Mouse (Mus musculus): ENCODE data around the gene Arpc5. TPM values are rescaled to one million over a fixed set of nuclear protein-coding genes. Genes with fewer than 3 reads are reported as not detected.

Gene Arpc5
- polyA plus RNA-seq, 1 experiment from 2014 or later: 297 TPM

DNA sequence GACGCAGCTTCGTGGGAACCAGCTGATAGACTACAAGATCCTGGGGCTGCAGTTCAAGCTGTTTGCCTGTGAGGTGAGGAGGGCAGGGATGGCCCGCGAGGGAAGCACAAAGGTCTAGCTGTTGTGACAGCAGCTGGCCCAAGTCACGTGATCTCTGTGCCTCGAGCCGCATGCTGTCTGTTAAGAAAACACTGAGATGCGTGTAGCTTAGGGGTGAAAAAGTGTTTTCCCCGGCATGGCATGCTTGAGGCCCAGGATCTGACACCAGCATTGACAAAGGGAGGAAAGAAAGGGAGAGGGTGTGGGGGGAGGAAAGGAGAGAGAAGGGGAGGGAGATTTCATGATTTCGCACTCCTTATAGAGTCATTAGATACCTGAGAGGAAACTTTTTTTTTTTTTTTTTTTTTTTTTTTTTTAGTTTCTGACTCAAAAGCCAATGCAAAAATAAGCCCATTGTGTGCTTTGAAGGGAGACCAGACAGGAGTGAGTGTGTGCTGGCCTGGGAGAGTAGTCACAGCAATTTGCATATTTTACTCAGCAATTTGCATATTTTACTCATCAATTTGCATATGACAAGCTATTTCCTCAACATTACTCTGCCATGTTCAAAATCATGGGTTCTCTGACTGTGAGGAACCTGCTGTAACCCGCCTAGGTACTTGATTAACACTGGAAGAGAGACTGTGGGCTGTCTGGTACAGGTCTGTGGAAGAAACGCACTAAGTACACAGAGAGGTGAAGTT is 50.9 kb downstream of the Arpc5 start:
- Histone ChIP-seq H3K36me3 (ENCODE audit: control insufficient read depth, insufficient read depth, low read length) (no peaks in the 10 kb centered on the region), H3K4me1 (ENCODE audit: control insufficient read depth, insufficient read depth, low read length) (peaks cover 26% of the 10 kb centered on the region), H3K4me3 (ENCODE audit: low read depth, low read length) (no peak overlapping the region), H3K27ac (ENCODE audit: low read depth, low read length) (peak overlapping the region; percentile 78), H3K9ac (ENCODE audit: low read length) (no peak overlapping the region), H3K9me3 (ENCODE audit: control insufficient read depth, low read length) (no peaks in the 10 kb centered on the region), H3K27me3 (ENCODE audit: control insufficient read depth, insufficient read depth, low read length) (no peaks in the 10 kb centered on the region), H3K4me2 (ENCODE audit: low read depth) (no peak overlapping the region)
- DNase-seq (ENCODE audit: low spot score): peak; percentile 76
- peak; percentile 77 for ATAC-seq (ENCODE audit: insufficient read depth, low FRiP score, low TSS enrichment)
- 21% methylated on average over 12 of the region's 12 CpGs for WGBS

DNA sequence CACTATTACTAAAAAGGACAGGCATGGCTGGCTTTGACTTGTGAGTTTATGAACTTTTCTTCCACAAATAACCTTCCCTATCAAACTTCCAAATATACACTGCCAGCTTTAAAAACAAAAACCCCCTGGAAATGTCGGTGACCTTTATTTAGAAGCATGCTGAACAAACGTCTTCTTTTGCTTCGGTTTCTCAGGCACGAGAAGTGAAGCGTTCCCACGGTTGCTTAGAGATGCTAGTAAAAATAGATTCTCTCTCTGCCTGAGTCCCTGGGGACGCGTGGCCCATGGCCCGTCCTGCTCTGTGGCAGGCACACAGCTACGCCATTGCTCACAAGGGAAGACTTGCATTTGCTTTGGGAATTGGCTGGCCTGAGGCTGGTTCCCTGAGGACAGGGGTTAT is 51.5 kb downstream of the Arpc5 start:
- WGBS: 26% methylated on average over 10 of the region's 10 CpGs
- no peak for ATAC-seq (ENCODE audit: insufficient read depth, low FRiP score, low TSS enrichment)
- Histone ChIP-seq H3K27ac (ENCODE audit: low read depth, low read length) (peak overlapping the region; percentile 78), H3K4me3 (ENCODE audit: low read depth, low read length) (no peak overlapping the region), H3K27me3 (ENCODE audit: control insufficient read depth, insufficient read depth, low read length) (no peaks in the 10 kb centered on the region), H3K36me3 (ENCODE audit: control insufficient read depth, insufficient read depth, low read length) (no peaks in the 10 kb centered on the region), H3K9me3 (ENCODE audit: control insufficient read depth, low read length) (no peaks in the 10 kb centered on the region), H3K4me1 (ENCODE audit: control insufficient read depth, insufficient read depth, low read length) (peaks cover 26% of the 10 kb centered on the region), H3K4me2 (ENCODE audit: low read depth) (no peak overlapping the region), H3K9ac (ENCODE audit: low read length) (no peak overlapping the region)
- DNase-seq (ENCODE audit: low spot score): peak; percentile 40

DNA sequence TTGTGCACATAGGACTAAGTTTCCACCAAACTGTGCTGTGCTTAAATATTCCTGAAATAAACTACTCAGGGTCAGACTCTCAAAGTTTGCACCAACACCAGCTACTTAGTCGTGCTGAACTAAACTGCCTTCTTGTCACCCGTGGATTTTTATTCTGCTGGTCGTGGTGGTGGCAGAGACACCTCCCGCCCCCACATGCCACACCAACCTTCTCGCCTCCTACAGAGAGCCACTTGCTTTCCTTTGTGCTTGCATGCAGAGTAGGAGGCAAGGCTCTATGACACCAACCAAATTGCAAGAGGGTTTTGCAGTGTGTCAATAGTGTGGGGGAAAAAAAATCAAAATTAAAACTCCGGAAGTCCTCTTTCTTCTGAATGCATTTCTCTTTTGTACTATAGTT is 53.2 kb downstream of the Arpc5 start:
- H3K4me2 ChIP-seq (ENCODE audit: low read depth): no peak overlapping the region

GRCm38 (mm10) chr1:152820911-152821695 is 54.8 kb downstream of the Arpc5 start:
- Histone ChIP-seq H3K9ac (ENCODE audit: low read length) (no peak overlapping the region), H3K27me3 (ENCODE audit: control insufficient read depth, insufficient read depth, low read length) (no peaks in the 10 kb centered on the region), H3K9me3 (ENCODE audit: control insufficient read depth, low read length) (no peaks in the 10 kb centered on the region), H3K36me3 (ENCODE audit: control insufficient read depth, insufficient read depth, low read length) (no peaks in the 10 kb centered on the region), H3K4me3 (ENCODE audit: low read depth, low read length) (no peak overlapping the region), H3K4me2 (ENCODE audit: low read depth) (no peak overlapping the region), H3K27ac (ENCODE audit: low read depth, low read length) (no peak overlapping the region), H3K4me1 (ENCODE audit: control insufficient read depth, insufficient read depth, low read length) (peaks cover 22% of the 10 kb centered on the region)
- DNase-seq (ENCODE audit: low spot score) (no peak), ATAC-seq (ENCODE audit: insufficient read depth, low FRiP score, low TSS enrichment) (no peak)
- 80% methylated on average over 7 of the region's 7 CpGs for WGBS

More for the DNA sequence above, 53.2 kb downstream of the Arpc5 start:
- ATAC-seq (ENCODE audit: insufficient read depth, low FRiP score, low TSS enrichment): no peak
- Histone ChIP-seq H3K36me3 (ENCODE audit: control insufficient read depth, insufficient read depth, low read length) (no peaks in the 10 kb centered on the region), H3K27ac (ENCODE audit: low read depth, low read length) (no peak overlapping the region), H3K4me3 (ENCODE audit: low read depth, low read length) (no peak overlapping the region), H3K27me3 (ENCODE audit: control insufficient read depth, insufficient read depth, low read length) (no peaks in the 10 kb centered on the region), H3K9ac (ENCODE audit: low read length) (no peak overlapping the region), H3K4me1 (ENCODE audit: control insufficient read depth, insufficient read depth, low read length) (peaks cover 26% of the 10 kb centered on the region), H3K9me3 (ENCODE audit: control insufficient read depth, low read length) (no peaks in the 10 kb centered on the region)
- DNase-seq (ENCODE audit: low spot score): no peak
- 74% methylated on average over 6 of the region's 6 CpGs for WGBS

DNA sequence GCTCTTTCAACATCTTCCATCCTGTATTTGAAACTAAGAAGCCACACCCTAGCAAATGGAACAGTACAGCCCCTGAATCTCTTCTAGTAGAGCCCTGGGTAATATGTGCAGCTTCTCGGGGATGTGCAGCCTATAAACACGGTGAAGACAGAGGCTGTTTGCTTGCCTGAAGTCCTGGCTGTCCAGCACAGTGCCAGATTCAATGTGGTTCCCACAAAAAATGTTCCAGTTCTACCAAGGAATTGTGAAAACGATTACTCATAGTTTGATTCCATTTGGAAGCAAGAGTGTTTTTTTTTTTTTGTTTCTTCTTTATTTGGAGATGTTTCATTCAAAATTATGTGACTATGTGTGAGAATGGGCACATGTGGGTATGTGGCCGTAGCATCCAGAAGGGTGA is 55.4 kb downstream of the Arpc5 start:
- DNase-seq (ENCODE audit: low spot score) (no peak), ATAC-seq (ENCODE audit: insufficient read depth, low FRiP score, low TSS enrichment) (no peak)
- Histone ChIP-seq H3K27me3 (ENCODE audit: control insufficient read depth, insufficient read depth, low read length) (no peaks in the 10 kb centered on the region), H3K4me2 (ENCODE audit: low read depth) (no peak overlapping the region), H3K9me3 (ENCODE audit: control insufficient read depth, low read length) (no peaks in the 10 kb centered on the region), H3K27ac (ENCODE audit: low read depth, low read length) (no peak overlapping the region), H3K36me3 (ENCODE audit: control insufficient read depth, insufficient read depth, low read length) (no peaks in the 10 kb centered on the region), H3K4me3 (ENCODE audit: low read depth, low read length) (no peak overlapping the region), H3K4me1 (ENCODE audit: control insufficient read depth, insufficient read depth, low read length) (peaks cover 15% of the 10 kb centered on the region), H3K9ac (ENCODE audit: low read length) (no peak overlapping the region)
- WGBS: 93% methylated on average over 4 of the region's 4 CpGs

DNA sequence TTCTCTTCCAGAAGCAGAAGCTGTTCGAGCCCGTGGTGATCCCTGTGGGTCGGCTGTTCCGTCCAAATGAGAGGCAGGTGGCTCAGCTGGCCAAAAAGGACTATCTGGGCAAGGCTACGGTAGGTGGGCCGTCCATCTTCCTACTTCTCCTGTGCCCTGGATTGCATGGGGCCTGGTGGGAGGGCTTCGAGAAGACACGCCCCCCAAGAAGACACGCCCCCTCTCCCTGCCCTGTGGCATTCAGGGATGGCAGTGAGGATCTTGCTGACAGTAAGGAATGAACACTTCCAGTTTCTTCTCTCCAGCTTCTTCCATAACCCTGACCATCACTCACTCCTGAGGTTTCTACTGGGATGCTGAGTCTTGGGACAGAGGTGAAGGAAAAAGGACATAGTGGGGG is 57.9 kb downstream of the Arpc5 start:
- no peak for DNase-seq (ENCODE audit: low spot score)
- ATAC-seq (ENCODE audit: insufficient read depth, low FRiP score, low TSS enrichment): no peak
- 67% methylated on average over 9 of the region's 9 CpGs for WGBS

More for the DNA sequence above, 57.9 kb downstream of the Arpc5 start:
- no peak overlapping the region for H3K4me3 ChIP-seq (ENCODE audit: low read depth, low read length)
- H3K4me1 ChIP-seq (ENCODE audit: control insufficient read depth, insufficient read depth, low read length): no peaks in the 10 kb centered on the region
- no peak overlapping the region for H3K4me2 ChIP-seq (ENCODE audit: low read depth)
- H3K36me3 ChIP-seq (ENCODE audit: control insufficient read depth, insufficient read depth, low read length): no peaks in the 10 kb centered on the region
- no peaks in the 10 kb centered on the region for H3K27me3 ChIP-seq (ENCODE audit: control insufficient read depth, insufficient read depth, low read length)
- H3K9ac ChIP-seq (ENCODE audit: low read length): no peak overlapping the region
- no peaks in the 10 kb centered on the region for H3K9me3 ChIP-seq (ENCODE audit: control insufficient read depth, low read length)
- H3K27ac ChIP-seq (ENCODE audit: low read depth, low read length): no peak overlapping the region

Other genes with a start within 250 kb of the Arpc5 start
- gene Apobec4, start 16.0 kb upstream of the Arpc5 start, polyA plus RNA-seq (2014; fragmentation: Nextera tagmentation; extraction: Ambion mirVana): not detected in 2 replicates
- gene Rgl1, start 191 bp upstream of the Arpc5 start, polyA plus RNA-seq (2014; fragmentation: Nextera tagmentation; extraction: Ambion mirVana): 31.8 and 34.8 TPM in 2 replicates
- 3.8 and 5.9 TPM in 2 replicates for gene Ncf2, start 33.7 kb downstream of the Arpc5 start, polyA plus RNA-seq (2014; fragmentation: Nextera tagmentation; extraction: Ambion mirVana)
- 47.2 and 53.9 TPM in 2 replicates for gene Smg7, start 136.1 kb downstream of the Arpc5 start, polyA plus RNA-seq (2014; fragmentation: Nextera tagmentation; extraction: Ambion mirVana)
- 41.3 and 47.7 TPM in 2 replicates for gene Nmnat2, start 188.5 kb downstream of the Arpc5 start, polyA plus RNA-seq (2014; fragmentation: Nextera tagmentation; extraction: Ambion mirVana)

All from neural tube, embryonic 11.5 days (tissue).